Mouse (Mus musculus): ENCODE measurements around the gene Crk.

- 0 out of 2 replicates have a peak, but pooled peaks have one; percentile 18 for TF ChIP-seq CTCF (IDR thresholded peaks at IDR 0.05; ENCODE audit: low read depth)
- peak; percentile 33; the same call in 1 of the 2 replicates for TF ChIP-seq EP300 (IDR thresholded peaks at IDR 0.05; ENCODE audit: low read depth)
These were observed 48.3 kb upstream of the Crk start, which contains the start of gene Inpp5k for GRCm38 (mm10) chr11:75630645-75631229.

Measured in liver, embryonic 14.5 days (tissue).